Mouse (Mus musculus) small intestine, adult 2 months (tissue): ENCODE results near the gene Csrp2.

Experiments
- CTCF ChIP-seq: fragments of 200-500 bp; IDR thresholded peaks from 2 replicates; pipeline ENCODE4 v1.5.1; 2012; ENCODE audit warnings: low read depth, mild to moderate bottlenecking, control low read depth, inconsistent platforms, low read length, moderate library complexity, mixed read lengths; ENCODE audit not compliant: insufficient replicate concordance, insufficient read length; ENCODE audit errors: extremely low read depth
- POLR2A ChIP-seq: fragments of 200-500 bp; IDR thresholded peaks from 2 replicates; pipeline ENCODE4 v1.6.1; 2012; ENCODE audit warnings: low read depth, mild to moderate bottlenecking, control low read depth, inconsistent platforms, low read length, moderate library complexity

DNA sequence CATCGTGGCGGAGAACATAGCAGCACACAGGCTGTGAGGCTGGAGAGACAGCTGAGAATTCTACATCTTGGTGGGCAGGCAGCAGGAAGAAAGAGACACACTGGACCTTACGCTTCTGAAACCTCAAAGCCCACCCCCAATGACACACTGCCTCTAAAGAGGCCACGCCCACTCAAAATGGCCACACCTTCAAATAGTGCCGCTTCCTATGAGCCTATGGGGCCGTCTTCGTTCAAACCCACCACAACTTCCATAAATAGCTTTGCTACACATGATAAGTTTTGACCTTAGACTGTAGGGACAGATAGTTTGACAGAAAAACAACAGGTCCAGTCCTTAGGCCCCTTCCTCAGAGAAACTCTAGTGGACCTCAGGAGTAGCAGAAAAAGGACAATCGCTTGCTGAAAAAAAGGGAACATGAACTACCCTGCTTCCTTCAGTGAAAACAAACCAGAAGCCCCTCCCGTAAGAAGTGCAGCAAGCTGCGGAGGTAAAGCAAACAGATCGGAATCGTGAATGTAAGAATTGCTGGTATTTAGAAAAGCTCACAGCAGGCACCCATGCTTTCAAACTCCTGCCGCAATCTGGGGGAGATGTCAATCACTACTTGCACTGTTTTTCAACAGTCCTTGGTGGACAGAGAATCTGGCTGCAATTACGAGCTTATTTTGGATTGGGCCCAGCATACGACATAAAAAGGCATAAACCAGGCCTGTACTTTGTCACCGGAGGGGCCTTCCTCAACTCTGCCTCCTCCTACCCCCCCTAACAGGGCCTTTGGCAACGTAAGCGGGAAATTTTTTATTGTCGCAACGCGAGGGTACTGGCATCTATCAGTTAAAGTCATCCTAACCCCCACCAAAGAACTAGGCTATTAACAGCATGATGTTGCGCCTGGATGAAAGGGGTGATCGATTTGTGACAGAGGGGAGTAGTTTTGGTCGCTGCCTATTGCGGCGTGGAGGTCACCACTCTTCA, 886 bp upstream of the Csrp2 start:
- no peak for TF ChIP-seq POLR2A
- no peak for TF ChIP-seq CTCF
